Mouse (Mus musculus): ENCODE results near the gene Gm10134.

Gene Gm10134

DNA sequence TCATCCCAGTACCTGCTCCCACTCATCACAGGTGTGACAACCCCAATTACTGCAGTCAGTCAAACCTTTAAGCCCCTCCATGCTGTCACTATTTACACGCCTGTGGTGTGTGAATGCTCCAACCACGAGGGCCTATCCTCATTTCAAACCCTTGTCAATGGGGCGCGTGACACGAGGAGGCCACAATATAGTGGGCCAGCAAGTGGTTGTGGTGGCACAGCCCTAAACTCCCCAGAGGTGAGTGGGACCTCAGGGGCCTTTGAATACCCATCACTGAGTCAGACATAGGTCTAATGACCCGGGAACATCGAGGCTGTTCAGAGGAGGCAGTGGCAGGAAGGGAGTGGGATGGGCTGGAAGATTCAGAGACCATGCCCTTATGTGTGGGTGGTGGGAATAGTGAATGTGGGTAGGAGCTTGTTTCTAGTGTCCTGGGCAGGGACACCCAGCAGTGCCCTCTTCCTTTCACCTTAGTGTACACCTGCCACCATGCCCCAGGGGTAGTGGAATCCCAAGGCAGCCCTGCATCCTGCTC lies 28.1 kb downstream of the Gm10134 start:
- no peak for DNase-seq

DNA sequence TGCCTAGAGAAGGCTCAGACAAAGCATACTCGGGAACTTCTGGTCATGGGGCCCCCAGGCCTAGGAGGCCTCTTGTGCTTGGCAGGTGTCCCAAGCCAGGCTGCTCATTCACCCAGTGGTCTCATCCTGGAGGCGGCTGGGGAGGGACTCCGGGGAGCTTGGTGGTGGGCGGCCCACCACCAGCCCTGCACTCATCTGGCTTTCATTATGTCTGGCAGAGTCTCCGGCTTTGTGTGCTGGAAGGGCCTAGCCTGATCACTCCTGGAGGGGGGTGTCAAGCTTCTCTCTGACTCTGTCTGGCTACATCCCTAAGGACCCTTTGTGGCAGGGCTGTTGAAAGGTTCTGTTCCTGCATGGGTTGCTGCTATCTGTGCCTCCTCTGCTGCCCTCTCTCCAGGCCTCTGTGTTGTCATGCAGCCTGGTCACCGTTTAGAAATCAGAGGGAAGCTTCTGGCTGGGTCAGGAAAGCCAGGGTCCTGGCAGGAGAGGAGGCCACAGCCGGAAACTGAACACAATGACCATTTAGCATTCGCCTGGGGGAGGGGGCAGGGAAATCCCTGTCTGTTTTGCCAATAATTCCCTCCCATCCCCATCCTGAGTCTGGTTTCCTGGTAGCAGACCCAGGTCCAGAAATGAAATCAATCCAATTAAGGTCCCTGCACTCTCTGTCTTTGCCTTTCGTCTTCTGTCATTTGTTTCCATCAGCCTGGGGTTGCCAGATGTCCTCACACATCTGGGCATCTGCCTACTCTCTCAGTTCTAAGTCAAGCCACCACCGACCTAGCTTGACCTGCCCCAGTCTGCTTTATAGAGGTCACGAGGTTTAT lies 28.8 kb downstream of the Gm10134 start:
- peak; percentile 72 for DNase-seq

DNA sequence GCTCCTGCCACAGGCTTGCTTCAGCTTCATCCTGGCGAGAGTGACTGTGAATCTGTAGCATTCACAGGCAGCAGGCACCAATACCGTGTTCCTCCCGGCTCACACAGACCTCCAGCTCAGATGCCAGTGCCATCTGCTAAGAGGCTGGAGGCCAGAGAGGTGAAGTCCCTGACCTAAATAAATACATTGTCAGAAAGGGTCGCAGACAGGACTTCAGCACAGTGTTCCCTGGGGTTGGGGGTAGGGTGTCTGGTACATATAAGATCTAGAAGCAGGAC lies 29.3 kb downstream of the Gm10134 start:
- peak; percentile 54 for DNase-seq

DNA sequence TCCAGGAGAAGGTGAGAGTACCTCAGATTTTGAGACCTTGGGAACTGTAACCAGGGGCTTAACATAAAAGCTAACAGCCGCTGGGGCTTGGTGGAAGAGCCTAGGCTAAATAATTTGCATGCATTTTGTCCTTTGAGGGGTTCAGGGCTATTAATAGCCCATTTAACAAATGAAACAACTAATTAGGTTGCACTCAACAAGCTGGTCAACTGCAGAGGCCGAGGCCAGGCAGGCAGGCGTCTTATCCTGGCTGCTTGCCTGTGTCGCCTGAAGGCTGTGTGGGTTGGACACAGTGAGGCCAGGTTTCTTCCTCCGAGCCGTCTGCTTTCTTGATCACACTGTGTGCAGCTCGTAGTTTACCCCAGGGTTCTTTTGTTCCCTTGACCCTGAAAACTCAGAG lies 29.8 kb downstream of the Gm10134 start:
- no peak for DNase-seq

DNA sequence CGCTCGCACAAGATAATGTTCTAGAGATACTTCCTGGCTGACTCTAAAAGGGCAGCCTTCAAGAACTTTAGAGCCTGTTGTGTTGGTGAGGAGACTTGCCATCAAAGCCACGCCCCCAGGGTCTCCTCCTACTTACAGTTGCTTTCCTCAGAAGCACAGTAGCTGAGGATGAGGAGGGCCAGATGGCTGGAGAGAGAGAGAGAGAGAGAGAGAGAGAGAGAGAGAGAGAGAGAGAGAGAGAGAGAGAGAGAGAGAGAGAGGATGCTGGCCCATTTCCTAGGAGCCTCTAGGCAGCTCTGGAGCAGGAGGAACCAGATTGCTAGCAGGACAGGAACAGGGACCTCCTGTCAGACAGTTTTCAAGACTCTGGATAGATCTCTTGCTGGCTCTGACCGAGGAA lies 30.3 kb downstream of the Gm10134 start:
- DNase-seq: peak; percentile 33

DNA sequence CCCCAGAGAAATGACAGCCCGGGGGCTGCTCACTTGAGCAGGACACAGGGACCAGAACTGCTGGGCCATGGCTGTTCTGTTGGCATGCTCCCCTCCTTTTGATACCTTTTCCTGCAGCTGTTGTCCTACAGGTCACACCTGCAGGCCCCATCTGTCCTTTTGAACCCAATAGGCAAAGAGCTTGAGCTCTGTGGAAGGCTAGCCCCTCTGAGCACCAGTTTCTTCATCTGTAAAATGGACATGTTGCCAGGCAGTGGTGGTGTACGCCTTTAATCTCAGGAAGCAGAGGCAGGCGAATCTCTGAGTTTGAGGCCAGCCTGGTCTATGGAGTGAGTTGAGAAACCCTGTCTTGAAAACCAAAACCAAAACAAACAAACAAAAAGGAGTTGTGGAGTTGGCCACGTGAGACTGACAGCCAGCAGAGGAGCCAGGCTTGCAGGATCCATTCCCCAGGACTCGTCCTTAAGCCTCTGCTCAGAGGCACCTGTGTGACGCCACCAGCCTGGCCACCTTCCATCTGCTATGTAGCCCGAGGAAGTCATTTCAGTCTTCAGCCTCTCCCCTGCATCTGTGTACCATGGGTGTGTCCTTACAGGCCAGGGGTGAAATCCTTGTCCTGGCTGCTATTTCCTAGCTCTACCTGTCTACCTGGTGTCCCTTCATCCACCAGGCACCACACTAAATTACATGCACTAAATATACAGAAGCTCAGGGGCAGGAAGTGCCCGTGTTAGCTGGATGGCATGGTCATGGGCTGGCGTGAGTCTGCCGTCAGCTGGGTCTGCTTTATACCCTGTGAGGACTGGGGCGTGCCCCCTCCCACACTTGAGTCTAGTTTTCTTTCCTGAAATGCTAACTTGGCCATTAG lies 31.1 kb downstream of the Gm10134 start:
- DNase-seq: no peak

DNA sequence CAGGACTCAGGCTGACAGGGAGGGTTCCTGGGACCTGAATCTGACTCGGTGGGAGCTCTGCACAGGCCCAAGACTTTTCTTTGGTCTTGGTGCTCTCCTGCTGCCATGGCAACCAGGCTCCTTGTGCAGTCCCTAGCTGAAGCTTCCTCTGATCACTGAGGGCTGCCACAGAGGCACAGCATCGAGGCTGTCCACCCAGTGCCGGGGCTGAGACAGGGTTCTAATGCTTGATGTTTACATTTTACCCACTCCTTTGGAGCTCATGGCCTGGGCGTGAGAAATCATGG lies 31.7 kb downstream of the Gm10134 start:
- peak; percentile 38 for DNase-seq

DNA sequence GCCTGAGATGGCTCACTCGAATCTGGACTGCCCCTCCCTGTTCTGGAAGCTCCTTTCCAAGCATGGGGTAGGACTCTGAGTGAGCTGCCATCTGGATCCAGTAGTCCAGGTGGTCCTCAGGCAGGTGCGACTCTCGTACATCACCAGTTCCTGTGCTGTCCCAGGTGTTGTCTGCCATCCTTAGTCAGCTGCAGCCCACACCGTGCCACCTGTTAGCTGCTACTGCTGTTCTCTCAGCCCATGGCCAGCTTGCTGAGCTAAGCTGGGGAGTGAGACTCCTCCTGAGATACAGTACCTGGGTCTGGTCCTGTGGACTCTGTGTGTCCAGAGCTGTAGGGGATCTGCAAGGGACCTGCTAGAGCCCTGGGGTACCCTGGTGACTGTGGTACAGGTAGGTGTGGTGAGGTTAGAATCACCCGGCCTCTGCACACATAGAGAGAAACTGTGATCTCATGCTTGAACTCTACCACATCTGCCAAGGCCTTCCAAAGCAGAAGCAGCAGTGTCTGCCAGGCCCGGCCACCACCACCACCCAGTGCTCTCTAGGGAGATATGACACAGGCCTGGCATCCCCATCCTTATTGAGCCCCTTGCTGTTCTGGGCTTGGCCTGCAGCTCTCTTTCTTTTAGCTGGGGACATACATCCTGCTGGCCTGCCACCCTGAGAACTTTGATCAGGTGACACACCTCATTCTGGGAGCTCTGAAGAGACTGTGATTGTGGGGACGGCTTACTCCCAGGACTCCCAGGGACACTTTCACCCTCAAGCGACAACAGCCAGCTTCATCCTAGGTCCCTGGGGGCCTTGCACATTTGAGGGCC lies 32.3 kb downstream of the Gm10134 start:
- DNase-seq: no peak

DNA sequence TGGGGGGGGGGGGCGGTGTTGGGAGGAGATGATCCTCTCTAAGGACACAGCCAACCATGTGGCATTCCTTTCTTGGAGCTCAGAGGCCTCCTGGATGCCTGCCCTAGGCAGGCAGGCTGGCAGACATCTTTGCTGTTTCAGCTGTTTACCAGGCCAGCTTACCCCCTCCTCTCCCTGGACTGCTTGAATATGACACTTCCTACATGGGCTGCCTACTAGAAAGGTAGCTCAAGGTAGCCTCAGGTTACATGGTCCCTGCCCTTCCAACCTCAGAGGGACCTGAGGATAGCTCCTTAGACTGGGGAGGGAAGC lies 32.9 kb downstream of the Gm10134 start:
- DNase-seq: peak; percentile 24

DNA sequence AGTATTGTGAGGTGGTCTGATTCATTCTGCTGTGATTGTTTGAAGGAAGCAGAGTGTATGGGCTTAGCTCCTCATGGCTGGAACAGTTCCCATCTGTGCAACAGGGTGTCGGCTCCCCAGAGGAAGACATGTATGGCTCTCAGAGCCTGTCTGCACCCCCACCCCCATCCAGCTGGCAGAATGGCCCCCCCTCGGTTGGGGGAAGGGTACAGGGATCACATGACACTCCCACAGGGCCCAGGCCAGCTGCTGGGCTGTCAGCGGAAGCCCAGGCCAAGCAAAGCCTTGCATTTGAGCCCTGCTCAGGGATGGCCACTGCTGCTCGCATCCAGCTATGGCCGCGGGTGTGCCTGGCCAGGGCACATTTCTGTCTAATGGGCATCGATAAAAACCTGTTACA lies 33.3 kb downstream of the Gm10134 start:
- peak; percentile 75 for DNase-seq

DNA sequence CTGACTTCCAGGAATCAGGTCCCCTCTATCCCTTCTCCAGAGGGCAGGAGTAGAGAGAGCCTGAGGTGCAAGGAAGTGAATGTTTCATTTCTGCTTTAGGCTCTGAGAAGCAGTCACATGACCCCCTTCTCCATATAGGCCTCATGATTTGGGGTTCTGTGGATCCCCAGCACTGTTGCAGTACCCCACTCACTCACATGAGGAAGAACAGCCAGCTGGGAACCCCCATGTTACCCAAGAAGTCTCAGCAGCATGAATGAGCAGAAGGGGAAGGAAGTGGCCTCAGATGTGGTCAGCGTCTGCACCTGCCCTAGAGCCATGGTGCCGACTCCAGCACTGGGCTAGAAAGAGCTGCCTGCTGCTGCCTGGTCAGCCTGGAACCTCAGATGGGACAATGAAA lies 34.1 kb downstream of the Gm10134 start:
- no peak for DNase-seq

DNA sequence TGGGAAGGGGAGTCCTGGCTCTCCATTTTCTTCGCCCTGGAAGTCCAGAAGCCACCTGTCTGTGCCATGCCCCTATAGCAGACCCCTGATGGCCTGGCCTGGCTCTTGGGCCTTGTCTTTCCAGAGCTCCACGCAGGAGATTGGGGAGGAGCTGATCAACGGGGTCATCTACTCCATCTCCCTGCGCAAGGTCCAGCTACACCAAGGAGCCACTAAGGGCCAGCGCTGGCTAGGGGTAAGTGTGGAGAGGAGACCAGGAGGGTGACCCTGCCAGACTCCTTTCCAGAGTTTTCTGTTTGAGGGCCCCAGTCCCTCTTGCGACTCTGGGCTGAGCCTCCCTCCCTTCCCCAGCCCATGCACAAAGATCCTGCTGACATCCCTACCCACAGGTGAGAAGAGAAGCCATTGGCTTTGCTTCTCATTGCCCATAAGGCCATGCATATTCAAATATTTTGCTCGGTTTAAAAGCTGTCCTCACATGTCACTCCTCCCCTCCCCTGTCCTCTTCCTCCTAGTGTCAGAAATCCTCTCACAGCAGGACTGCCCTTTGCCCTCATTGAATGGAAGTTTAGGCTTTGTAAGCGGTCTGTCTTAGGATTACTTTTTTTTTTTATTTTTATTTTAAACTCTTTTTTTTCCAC lies 34.8 kb downstream of the Gm10134 start:
- DNase-seq: no peak

DNA sequence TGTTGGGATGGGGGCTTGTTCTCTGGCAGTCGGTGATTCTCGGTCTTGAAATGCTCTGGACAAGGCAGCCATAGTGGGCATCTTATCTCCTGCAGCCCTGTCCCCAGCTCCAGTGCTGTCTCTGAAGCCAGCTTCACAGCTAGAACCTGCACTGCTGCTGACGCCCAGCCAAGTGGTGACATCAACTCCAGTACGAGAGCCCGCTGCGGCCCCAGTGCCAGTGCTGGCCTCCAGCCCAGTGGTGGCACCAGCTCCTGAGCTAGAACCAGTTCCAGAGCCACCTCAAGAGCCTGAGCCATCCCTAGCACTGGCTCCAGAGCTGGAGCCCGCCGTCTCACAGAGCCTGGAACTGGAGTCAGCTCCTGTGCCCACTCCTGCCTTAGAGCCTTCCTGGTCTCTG lies 38.0 kb downstream of the Gm10134 start:
- no peak for DNase-seq

DNA sequence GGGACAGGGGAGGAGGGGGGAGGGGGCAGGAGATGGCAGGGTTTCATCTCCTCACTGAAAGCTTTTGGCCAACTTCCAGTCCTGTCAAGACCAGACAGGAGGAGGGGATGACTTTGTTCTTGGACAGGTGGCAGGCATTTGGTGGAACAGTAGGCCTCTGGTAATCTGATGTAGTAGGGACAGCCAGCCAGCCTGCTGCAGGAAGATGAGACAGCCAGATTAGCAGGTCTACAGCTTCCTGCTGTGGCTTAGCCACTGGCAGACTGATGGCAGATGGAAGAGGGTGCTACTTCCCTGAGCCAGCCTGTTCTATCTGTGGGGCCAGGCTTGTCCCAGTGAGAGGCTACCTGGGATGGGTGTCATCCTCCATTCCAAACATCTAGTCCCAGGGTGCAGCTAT lies 40.1 kb downstream of the Gm10134 start:
- no peak for DNase-seq

DNA sequence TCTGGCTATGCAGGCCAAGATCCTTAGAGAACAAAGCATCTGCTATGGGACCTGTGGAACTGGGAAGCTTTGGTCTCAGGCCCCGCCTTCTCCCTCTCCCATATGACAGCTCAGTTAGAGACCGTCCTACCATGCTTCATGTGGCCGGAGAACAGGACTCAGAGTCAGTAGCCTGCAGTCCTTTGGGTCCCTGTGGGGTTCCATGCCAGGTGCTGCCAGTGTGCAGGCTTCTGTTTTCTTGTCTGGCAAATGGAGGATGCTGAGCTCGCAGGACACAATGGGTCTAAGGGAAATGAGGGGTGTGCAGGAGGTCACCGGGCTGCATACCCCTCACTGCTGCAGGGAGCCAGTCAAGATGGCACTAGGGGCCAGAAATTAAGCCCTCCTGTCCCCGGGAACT lies 40.7 kb downstream of the Gm10134 start:
- DNase-seq: no peak

DNA sequence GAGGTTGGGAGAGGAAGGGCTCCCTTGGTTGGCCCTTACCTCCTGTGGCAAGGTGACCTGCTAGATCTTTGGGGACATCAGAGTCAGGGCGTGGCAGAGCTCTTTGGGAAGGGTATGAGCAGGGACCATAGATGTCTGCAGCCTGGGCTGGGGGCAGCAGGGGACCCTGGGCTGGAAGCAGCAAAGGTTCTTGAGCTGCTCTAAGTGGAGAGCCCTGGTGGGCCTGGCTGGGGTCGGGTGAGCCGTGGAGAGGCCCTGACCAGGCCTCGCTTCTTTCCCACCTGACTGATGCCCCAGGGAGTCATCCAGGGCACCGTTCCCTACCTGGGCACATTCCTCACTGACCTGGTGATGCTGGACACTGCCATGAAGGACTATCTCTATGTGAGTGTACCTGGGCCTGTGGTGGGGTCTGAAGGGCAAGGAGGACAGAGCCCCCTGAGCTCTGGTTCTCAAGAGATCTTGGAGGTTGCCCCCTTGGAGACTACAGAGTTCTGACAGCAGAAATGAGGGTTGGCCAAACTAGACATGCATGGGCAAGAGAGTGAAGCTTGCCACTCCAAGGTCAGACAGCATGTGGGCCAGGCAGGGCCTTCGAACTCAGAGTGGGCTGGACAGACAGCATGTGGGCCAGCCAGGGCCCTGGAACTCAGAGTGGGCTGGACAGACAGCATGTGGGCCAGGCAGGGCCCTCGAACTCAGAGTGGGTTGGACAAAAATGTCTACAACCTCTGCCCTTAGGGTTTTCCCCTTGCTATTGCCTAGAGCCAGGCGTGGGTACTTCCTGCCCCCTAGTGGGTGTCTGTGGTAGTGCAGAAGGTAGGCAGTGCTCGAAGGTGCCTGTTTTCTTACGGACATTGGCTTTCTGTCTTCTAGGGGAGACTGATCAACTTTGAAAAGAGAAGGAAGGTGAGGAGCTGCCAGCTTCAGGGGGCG lies 41.6 kb downstream of the Gm10134 start:
- peak; percentile 79 for DNase-seq

DNA sequence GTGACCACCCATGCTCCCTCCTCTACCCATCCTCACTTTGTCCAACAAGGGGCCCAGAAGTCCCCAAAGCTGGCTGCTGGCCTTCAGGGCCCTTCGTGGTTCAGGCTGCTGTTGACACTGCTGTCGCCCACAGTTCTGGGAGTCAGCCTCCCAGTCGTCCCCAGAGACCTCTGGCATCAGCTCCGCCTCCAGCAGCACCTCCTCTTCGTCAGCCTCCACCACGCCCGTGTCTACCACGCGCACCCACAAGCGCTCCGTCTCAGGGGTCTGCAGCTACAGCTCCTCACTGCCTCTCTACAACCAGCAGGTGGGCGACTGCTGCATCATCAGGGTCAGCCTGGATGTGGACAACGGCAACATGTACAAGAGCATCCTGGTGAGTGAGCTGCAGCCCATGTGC lies 43.3 kb downstream of the Gm10134 start:
- DNase-seq: no peak

DNA sequence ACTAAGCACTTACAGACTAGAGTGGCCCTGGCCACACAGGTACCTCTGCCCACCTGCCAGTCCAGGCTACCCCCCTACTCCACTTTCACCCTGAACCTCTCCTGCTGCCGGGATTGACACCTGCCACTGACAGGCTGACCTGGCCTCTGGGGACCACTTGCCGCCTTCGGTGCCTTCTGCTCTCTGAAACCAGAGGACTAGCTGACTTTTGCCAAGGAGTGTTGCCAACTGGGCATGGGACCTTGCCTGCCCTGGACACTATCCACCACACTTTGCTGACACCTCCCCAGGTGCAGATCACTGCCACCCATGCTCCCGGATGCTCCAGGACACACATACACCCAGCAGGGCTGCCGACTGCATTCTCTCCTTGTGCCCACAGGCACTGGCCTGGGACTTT lies 46.4 kb downstream of the Gm10134 start:
- no peak for DNase-seq
